Mouse (Mus musculus): ENCODE data around the gene Adh4. TPM values are rescaled to one million over a fixed set of nuclear protein-coding genes. Genes with fewer than 3 reads are reported as not detected.
A peak's percentile ranks its signal among the peaks of the same experiment; 100 is the strongest.

Gene Adh4
- polyA plus RNA-seq, 1 experiment from 2014 or later, result not detected

DNA sequence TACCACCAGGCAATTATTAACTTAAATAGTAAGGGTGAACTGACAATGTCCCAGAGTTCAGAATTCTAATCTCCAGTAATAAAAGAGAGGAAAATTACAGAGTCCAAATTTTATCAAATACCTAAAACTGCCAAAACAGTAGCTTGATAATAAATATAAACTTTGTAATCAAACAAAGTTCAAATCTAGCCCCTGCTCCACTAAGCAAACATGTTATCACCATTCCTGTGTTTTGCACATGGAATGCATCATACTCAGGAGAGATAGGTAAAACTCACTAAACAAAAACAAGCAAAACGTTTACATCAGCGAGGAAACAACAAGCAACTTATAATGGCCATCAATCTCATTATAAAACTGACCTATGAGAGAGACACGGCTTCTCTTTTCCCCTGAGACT lies 5.1 kb upstream of the Adh4 start:
- no peak overlapping the region for H3K4me3 ChIP-seq
- no peak for ATAC-seq (ENCODE audit: low FRiP score, low read depth)
- H3K4me1 ChIP-seq (replicated peaks), result no peaks in the 10 kb centered on the region
- WGBS, result 66% methylated on average over 3 of the region's 3 CpGs
- no peaks in the 10 kb centered on the region for H3K9me3 ChIP-seq
- no peak overlapping the region for H3K4me2 ChIP-seq
- no peaks in the 10 kb centered on the region for H3K36me3 ChIP-seq
- no peak overlapping the region for H3K9ac ChIP-seq
- no peak overlapping the region for H3K27ac ChIP-seq (replicated peaks)
- H3K27me3 ChIP-seq, result no peaks in the 10 kb centered on the region

DNA sequence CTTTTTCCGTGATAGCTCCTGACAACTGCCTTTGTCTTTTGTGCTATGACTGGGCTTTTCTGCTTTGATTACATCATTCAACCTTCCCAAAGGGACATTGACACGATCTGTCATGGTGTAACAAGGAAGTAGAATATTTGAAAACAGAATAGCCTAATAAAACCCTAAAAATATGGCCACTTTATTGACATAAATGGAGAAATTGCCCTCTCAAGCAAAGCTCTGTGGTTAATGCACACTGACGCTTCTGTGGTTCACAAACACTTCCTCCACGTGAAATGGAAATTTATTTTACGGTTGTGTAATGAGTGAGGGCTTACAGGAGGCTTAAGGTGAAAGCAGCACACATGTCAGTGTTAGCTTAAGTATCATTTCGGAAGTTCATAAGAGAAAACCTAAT lies 4.1 kb downstream of the Adh4 start:
- 84% methylated on average over 6 of the region's 6 CpGs for WGBS
- no peaks in the 10 kb centered on the region for H3K4me1 ChIP-seq (replicated peaks)
- ATAC-seq (ENCODE audit: low FRiP score, low read depth), result no peak

DNA sequence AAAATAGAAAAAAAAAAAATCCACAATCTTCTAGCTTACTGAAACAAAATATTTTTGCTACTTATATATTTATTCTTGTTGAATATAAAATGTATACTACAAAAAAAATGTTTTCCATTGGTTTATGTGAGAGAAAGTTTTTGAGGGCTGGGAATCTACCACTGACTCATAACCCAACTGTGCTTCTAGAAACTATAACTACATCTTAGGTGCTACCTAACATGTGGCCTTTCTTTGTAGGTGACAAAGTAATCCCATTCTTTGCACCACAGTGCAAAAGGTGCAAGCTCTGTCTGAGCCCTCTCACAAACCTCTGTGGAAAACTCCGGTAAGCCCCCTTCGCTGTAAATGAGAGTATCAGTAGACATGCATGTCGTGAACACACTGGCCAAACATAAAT lies 5.1 kb downstream of the Adh4 start:
- H3K27me3 ChIP-seq, result no peaks in the 10 kb centered on the region
- no peak overlapping the region for H3K27ac ChIP-seq (replicated peaks)
- ATAC-seq (ENCODE audit: low FRiP score, low read depth), result no peak
- H3K4me2 ChIP-seq, result no peak overlapping the region
- no peaks in the 10 kb centered on the region for H3K9me3 ChIP-seq
- no peaks in the 10 kb centered on the region for H3K4me1 ChIP-seq (replicated peaks)
- no peak overlapping the region for H3K4me3 ChIP-seq
- H3K36me3 ChIP-seq, result no peaks in the 10 kb centered on the region
- no peak overlapping the region for H3K9ac ChIP-seq
- 96% methylated on average over 3 of the region's 3 CpGs for WGBS

More for the DNA sequence above, 4.1 kb downstream of the Adh4 start:
- Histone ChIP-seq H3K27me3 (no peaks in the 10 kb centered on the region), H3K36me3 (no peaks in the 10 kb centered on the region), H3K4me3 (no peak overlapping the region), H3K9ac (no peak overlapping the region), H3K27ac (replicated peaks) (no peak overlapping the region), H3K9me3 (no peaks in the 10 kb centered on the region), H3K4me2 (no peak overlapping the region)

DNA sequence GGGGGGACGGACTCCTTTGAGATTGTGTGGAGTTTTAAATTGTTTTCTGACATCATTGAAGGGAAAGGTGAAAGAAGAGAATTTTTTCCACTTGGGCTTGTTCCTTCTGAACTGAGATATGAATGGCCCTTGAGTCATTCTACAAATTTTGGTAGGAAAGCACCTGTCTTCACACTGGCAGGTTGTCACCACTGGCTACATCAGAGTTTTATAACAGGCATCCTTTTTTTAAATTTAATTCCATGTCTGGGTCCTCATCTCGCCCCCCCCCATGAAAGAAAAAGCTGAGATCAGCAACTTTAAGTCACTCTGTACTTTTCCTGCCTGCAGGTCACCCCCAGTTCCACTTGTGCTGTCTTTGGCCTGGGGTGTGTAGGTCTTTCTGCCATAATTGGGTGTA lies 8.4 kb downstream of the Adh4 start:
- Histone ChIP-seq H3K27ac (replicated peaks) (no peak overlapping the region), H3K36me3 (no peaks in the 10 kb centered on the region), H3K4me1 (replicated peaks) (no peaks in the 10 kb centered on the region), H3K4me2 (no peak overlapping the region), H3K9ac (no peak overlapping the region), H3K27me3 (no peaks in the 10 kb centered on the region), H3K9me3 (no peaks in the 10 kb centered on the region), H3K4me3 (no peak overlapping the region)
- WGBS, result 65% methylated on average over 2 of the region's 2 CpGs
- no peak for ATAC-seq (ENCODE audit: low FRiP score, low read depth)

DNA sequence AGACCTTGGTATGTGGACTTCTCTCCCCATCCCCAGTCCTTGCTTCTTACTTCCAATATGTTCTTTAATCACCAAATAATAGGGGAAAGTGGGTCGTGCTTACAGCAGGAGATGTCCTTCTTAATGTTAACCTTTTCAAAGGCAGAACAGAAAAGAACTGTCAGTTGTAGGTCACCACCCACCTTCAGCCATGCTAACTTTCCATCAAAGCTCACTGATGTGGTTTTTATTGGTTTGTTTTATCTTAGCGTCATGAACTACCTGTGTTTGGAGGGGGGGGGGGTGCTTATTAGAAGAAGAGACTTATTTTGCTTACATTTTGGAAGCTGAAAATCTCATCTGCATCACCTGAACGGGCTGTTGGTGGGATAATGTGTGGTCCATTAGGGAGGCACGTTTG lies 9.0 kb downstream of the Adh4 start:
- no peak for ATAC-seq (ENCODE audit: low FRiP score, low read depth)
- H3K27ac ChIP-seq (replicated peaks), result no peak overlapping the region
- no peaks in the 10 kb centered on the region for H3K27me3 ChIP-seq
- no peak overlapping the region for H3K4me2 ChIP-seq
- H3K9me3 ChIP-seq, result no peaks in the 10 kb centered on the region
- no peak overlapping the region for H3K9ac ChIP-seq
- no peaks in the 10 kb centered on the region for H3K4me1 ChIP-seq (replicated peaks)
- no peak overlapping the region for H3K4me3 ChIP-seq
- 76% methylated on average over 4 of the region's 4 CpGs for WGBS
- no peaks in the 10 kb centered on the region for H3K36me3 ChIP-seq

DNA sequence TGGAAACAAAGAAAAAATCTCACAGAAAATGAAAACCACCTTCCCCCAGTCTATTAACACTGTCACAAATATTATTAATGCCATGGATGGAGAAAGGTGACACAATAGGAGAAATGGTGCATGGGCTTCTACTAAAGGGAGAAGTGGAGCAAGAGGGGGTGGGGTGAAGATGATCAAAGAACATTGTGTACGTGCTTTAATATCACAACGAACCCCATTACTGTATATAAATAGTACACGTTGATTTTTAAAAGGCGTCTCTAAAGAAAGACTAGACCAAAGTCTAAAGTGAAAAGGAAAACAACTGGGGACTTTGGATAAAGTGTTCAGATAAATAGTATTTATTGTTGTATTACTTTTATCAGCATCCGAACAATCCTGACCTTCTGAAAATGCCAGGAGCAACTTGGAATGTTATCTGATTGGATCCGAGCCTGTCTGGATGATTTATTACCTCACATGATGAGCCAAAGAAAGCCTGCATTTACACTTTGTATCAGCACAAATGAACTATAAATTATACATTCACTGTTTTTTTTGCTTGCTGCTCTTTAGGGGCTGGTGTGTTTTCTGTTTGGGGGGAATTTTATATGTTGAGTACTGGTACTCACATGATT lies 15.2 kb downstream of the Adh4 start:
- no peaks in the 10 kb centered on the region for H3K4me1 ChIP-seq (replicated peaks)
- H3K9ac ChIP-seq, result no peak overlapping the region
- ATAC-seq (ENCODE audit: low FRiP score, low read depth), result no peak
- no peak overlapping the region for H3K27ac ChIP-seq (replicated peaks)
- no peak overlapping the region for H3K4me3 ChIP-seq
- H3K27me3 ChIP-seq, result no peaks in the 10 kb centered on the region
- 77% methylated on average over 6 of the region's 6 CpGs for WGBS
- H3K36me3 ChIP-seq, result no peaks in the 10 kb centered on the region
- no peaks in the 10 kb centered on the region for H3K9me3 ChIP-seq
- H3K4me2 ChIP-seq, result no peak overlapping the region

DNA sequence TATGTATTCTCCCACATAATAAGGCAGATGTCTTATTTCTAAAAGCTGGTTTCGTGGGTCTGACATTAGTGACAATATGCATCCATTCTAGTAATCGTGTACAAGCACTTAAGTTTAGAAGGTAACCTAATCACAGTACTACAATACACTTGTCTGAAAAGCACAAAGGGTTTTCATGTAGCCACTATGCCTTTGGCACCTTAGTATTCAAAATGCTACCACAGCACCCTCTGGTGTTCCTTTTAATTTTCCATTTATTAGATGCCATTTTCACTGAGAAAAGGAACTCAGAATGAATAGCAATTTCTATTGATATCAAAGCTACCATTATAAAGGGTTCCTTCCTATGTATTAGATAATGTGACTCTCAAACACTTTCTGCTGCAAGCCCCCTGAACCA lies 16.6 kb downstream of the Adh4 start:
- H3K4me1 ChIP-seq (replicated peaks), result no peaks in the 10 kb centered on the region
- ATAC-seq (ENCODE audit: low FRiP score, low read depth), result 0 out of 2 replicates have a peak, but pooled peaks have one; percentile 66
- no peaks in the 10 kb centered on the region for H3K36me3 ChIP-seq
- no peak overlapping the region for H3K9ac ChIP-seq
- 71% methylated on average over 2 of the region's 2 CpGs for WGBS
- H3K27ac ChIP-seq (replicated peaks), result no peak overlapping the region
- H3K9me3 ChIP-seq, result no peaks in the 10 kb centered on the region
- H3K27me3 ChIP-seq, result no peaks in the 10 kb centered on the region
- H3K4me3 ChIP-seq, result no peak overlapping the region
- H3K4me2 ChIP-seq, result no peak overlapping the region

DNA sequence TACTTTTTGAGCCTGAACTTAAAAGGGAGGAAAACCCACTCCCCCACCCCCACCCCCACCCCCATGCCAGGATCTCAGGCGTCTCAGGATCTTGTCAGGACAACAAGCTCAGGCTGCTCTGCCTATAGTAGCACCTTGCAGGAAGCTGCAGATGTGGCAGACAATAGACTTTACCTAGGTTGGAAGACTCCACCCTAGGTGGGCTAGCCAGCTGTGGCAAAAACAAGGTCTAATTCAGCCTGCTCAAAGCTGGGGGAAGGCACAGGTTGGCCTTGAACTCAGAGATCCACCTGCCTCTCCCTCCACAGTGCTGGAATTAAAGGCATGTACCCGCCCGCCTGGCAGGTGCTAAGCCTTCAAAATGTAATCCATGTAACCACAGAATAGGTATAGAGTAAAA lies 23.4 kb downstream of the Adh4 start:
- Histone ChIP-seq H3K27ac (replicated peaks) (no peak overlapping the region), H3K27me3 (no peaks in the 10 kb centered on the region), H3K4me1 (replicated peaks) (peaks cover under 1% of the 10 kb centered on the region), H3K36me3 (no peaks in the 10 kb centered on the region), H3K9me3 (no peaks in the 10 kb centered on the region), H3K9ac (no peak overlapping the region), H3K4me2 (no peak overlapping the region), H3K4me3 (no peak overlapping the region)
- WGBS, result 83% methylated on average over 3 of the region's 3 CpGs
- ATAC-seq (ENCODE audit: low FRiP score, low read depth), result no peak

DNA sequence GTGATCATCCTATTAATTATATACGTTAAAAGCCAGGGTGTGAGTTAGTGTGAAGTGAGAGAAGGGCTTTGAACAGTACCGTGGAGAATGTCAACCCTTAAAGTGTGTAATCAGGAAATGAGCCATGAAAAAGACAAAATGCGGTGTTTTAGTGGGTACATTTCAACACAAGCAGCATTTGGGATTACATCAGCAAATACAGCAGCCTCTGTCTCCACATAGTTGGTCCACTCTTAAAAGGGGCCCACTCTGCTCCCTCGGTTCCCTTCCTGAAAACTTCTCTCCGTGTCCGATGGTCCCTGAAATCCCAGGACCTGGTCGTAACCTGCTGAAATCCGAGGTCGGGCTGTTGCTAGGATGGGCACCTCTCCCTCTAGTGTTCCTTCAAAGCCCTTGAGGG lies 26.9 kb downstream of the Adh4 start:
- Histone ChIP-seq H3K36me3 (peaks cover 14% of the 10 kb centered on the region), H3K4me3 (peak overlapping the region; percentile 91), H3K4me2 (peak overlapping the region; percentile 76), H3K9ac (peak overlapping the region; percentile 49), H3K4me1 (replicated peaks) (peaks cover 10% of the 10 kb centered on the region), H3K9me3 (no peaks in the 10 kb centered on the region), H3K27ac (replicated peaks) (peak overlapping the region; percentile 89), H3K27me3 (no peaks in the 10 kb centered on the region)
- 1% methylated on average over 9 of the region's 9 CpGs for WGBS
- ATAC-seq (ENCODE audit: low FRiP score, low read depth), result no peak

DNA sequence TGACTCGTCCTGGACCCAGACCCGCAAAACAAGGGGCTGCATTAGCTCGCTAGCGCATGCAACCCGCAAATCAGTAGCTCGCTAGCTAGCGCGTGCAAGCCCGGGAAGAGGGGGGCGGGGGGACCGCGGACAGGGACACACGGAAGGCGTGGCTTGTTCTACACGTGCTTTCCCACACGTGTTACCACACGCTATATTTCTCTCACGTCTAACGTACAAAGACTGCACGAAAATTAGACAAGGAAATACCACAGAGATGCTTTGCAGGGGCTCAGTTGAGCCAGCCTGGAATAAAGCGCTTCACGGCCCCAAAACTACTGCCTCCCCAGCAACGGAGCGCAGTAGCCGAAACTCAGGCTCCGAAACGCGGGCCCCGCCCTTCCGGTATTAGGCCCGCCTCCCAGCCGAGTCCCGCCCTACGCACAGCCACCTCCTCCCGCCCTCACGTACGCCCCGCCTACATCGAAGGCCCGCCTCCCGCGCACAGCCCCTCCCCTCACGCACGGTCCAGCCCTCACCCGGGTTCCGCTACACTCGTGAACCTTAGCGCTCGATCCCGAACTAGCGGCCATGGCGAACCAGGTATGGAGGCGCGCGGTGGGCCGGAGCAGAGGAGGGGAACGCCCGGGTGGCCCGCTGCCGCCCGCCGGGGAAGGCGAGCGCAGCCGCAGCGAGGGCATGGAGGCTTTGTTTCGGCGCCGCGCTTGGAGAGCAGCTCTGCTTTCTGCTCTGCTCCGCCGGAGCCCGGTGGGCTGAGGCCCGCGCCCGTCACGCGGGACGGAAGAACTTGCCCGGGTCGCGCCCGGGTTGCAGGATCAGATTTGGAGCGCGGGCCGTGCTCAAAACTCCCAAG lies 27.6 kb downstream of the Adh4 start, which contains the start of gene Adh5:
TSS of gene Adh5 (plus strand) at position 482 of the 853 bp plus-strand sequence.
- peaks cover 18% of the 10 kb centered on the region for H3K36me3 ChIP-seq

DNA sequence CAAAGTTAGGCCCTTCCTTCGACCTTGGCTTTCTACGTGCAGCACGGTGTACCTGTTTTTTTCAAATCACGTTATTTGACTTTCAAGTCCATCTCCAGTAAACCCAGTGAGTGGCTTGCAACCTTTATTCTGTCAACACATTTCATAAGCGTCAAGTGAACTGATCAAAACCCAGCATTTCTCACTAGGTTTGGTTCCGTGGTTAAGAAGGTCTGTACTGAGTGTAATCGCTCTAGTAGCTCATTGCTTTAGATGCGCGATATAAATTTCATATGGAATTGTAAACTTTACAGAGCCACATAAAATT lies 28.2 kb downstream of the Adh4 start:
- H3K4me3 ChIP-seq, result peak overlapping the region; percentile 91
- H3K36me3 ChIP-seq, result peaks cover 19% of the 10 kb centered on the region
- peak overlapping the region; percentile 89 for H3K27ac ChIP-seq (replicated peaks)
- H3K4me1 ChIP-seq (replicated peaks), result peaks cover 10% of the 10 kb centered on the region
- no peaks in the 10 kb centered on the region for H3K27me3 ChIP-seq
- H3K9me3 ChIP-seq, result no peaks in the 10 kb centered on the region
- no peak for ATAC-seq (ENCODE audit: low FRiP score, low read depth)
- peak overlapping the region; percentile 93 for H3K9ac ChIP-seq
- 4% methylated on average over 9 of the region's 9 CpGs for WGBS
- peak overlapping the region; percentile 76 for H3K4me2 ChIP-seq

More for the DNA sequence above, 27.6 kb downstream of the Adh4 start, which contains the start of gene Adh5:
- Histone ChIP-seq H3K4me2 (peak within 1 kb of the TSS; percentile 76), H3K4me3 (peak within 1 kb of the TSS; percentile 91), H3K9me3 (no peaks in the 10 kb centered on the region), H3K27me3 (no peaks in the 10 kb centered on the region), H3K4me1 (replicated peaks) (peaks cover 10% of the 10 kb centered on the region), H3K9ac (peak within 1 kb of the TSS; percentile 93), H3K27ac (replicated peaks) (peak within 1 kb of the TSS; percentile 89)
- peak; percentile 99 for ATAC-seq (ENCODE audit: low FRiP score, low read depth)
- WGBS, result under 1% methylated on average over 86 of the region's 86 CpGs

DNA sequence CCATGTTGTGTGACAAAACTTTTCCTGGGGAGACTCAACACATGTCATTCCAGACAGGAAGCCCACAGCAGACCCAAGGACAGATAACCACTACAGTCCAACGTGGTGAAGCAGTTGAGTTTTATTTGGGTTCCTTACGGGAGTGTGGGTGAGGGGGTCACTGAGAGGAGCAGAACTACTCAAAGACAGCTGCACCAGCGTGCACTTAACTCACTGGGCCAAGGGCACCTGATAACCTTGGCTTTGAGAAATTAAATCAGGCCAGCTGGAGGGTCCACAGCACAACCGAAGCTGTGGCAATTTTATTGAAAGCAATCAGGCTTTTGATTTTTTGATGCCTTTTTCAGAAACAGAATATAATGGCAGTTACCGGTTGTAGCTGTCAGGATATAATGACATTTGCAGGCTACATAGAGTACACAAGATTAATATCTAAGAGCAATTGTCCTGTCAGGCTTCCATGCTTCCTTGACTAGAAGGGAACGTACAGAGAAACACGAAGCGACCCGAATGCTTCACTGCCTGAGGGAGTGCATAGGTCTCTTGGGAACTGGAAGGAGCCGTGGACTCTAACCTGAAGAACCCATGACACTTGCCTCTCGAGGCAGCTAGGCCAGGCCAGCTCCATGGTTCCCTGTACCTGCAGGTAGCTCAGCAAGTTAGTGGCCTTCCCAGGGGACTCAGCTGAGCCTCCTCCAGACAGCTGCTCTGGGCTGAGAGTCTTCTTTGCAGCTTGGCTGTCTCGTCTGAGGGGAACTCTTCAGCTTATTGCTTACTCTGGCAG lies 33.0 kb downstream of the Adh4 start:
- H3K27ac ChIP-seq (replicated peaks), result no peak overlapping the region
- peaks cover 10% of the 10 kb centered on the region for H3K4me1 ChIP-seq (replicated peaks)
- H3K4me3 ChIP-seq, result no peak overlapping the region
- no peak overlapping the region for H3K9ac ChIP-seq
- H3K36me3 ChIP-seq, result peaks cover 54% of the 10 kb centered on the region
- WGBS, result 71% methylated on average over 12 of the region's 12 CpGs
- no peak overlapping the region for H3K4me2 ChIP-seq
- no peaks in the 10 kb centered on the region for H3K27me3 ChIP-seq
- ATAC-seq (ENCODE audit: low FRiP score, low read depth), result no peak
- no peaks in the 10 kb centered on the region for H3K9me3 ChIP-seq

Measured in hindbrain, embryonic 15.5 days (tissue).